Comparison of ENCODE assay signal across 8 mouse cellular contexts in genomic region chr17:47688608-47689575, GRCm38 (mm10). TPM values are rescaled to one million over a fixed set of nuclear protein-coding genes. Genes with fewer than 3 reads are reported as not detected.
DNase-seq lines count a peak whose midpoint lies in the region; ATAC-seq lines count a peak whose summit lies in the region.

Frs3 (plus strand) TSS chr17:47689030.

- WGBS in lung, embryonic 16.5 days, result 1% methylated on average over 56 of the region's 58 CpGs

- H3K4me1 ChIP-seq in lung, embryonic 16.5 days (replicated peaks; ENCODE audit: control insufficient read depth, insufficient read depth, low read length), result peaks cover 16% of the 10 kb centered on the region

- no peaks in the 10 kb centered on the region for H3K27me3 ChIP-seq in lung, embryonic 16.5 days (ENCODE audit: control insufficient read depth, insufficient read depth, low read depth, low read length)

- DNase-seq in MN1 (ENCODE audit: low spot score), result peak; percentile 46
- peak; percentile 82 to 83 for DNase-seq in cerebellum, adult 18-20 months
- DNase-seq in forelimb bud, embryonic 11.5 days (ENCODE audit: low read depth, low spot score), result peak; percentile 46
- DNase-seq in heart, postnatal 25 days (ENCODE audit: low spot score), result peak; percentile 58
- DNase-seq in layer of hippocampus, adult 8-10 months (ENCODE audit: low spot score in 2 of 2), result peak; percentile 63 to 75
- peak; percentile 57 for DNase-seq in ovary, adult 18-20 months (ENCODE audit: low spot score)
- DNase-seq in thymus, postnatal 0 days (ENCODE audit: low spot score), result peak; percentile 49

- peak within 1 kb of the TSS; percentile 68 for H3K4me2 ChIP-seq in lung, embryonic 16.5 days (ENCODE audit: low read depth, low read length)

- no peaks in the 10 kb centered on the region for H3K9me3 ChIP-seq in lung, embryonic 16.5 days (ENCODE audit: control insufficient read depth, low read length)

- ATAC-seq in lung, embryonic 16.5 days (ENCODE audit: low read depth), result peak; percentile 82

- H3K27ac ChIP-seq in lung, embryonic 16.5 days (ENCODE audit: low read length), result peak within 1 kb of the TSS; percentile 81

- intact Hi-C loops in heart, postnatal 25 days (cut with DNase I), result loop anchor here (10.0 kb wide), 1 partner anchor 284 kb away; the partner anchor contains the start of gene Guca1a

- peak within 1 kb of the TSS; percentile 82 for H3K9ac ChIP-seq in lung, embryonic 16.5 days (ENCODE audit: low read length)

- peak within 1 kb of the TSS; percentile 77 for H3K4me3 ChIP-seq in lung, embryonic 16.5 days (ENCODE audit: low read length)

- H3K36me3 ChIP-seq in lung, embryonic 16.5 days (ENCODE audit: control insufficient read depth, insufficient read depth, low read length), result peaks cover 5% of the 10 kb centered on the region

RNA-seq across cellular contexts. Expression of gene Frs3, which starts in this region (rescaled TPM):
- 1 to 10 TPM; 4.9 to 5.2 TPM for total RNA-seq in heart, postnatal 25 days (2021)
- 10 to 100 TPM; 28.6 to 36.7 (median 31.2) TPM for total RNA-seq in layer of hippocampus, adult 8-10 months (2022)
- 5.1 TPM in 2 replicates for polyA plus RNA-seq in lung, embryonic 16.5 days (2015; fragmentation: Nextera tagmentation; extraction: Ambion mirVana)
- polyA plus RNA-seq in thymus, postnatal 0 days (2015; fragmentation: Nextera tagmentation; extraction: Ambion mirVana), result 0.98 and 1.3 TPM in 2 replicates

Comparison
In these comparisons a context has a peak if more than half of its experiments do, and no peak if none do; other contexts are left out.
1. Peak in every context shown above with its lines: DNase-seq, ATAC-seq, H3K4me3 ChIP-seq and H3K27ac ChIP-seq.
2. RNA of gene Frs3 (total RNA-seq): 28.6 to 36.7 TPM in layer of hippocampus, adult 8-10 months; 4.9 to 5.2 TPM in heart, postnatal 25 days; every median in the first group is over 4 times any median in the second.